Mouse (Mus musculus) brain, embryonic 14.5 days (tissue): ENCODE data around the gene Fgf11.

ENCODE experiments used
- CTCF ChIP-seq: fragments of 200-500 bp; IDR thresholded peaks from 2 replicates; pipeline ENCODE4 v1.5.1; 2012; ENCODE audit warnings: inconsistent platforms, mild to moderate bottlenecking, moderate library complexity, borderline replicate concordance; ENCODE audit not compliant: insufficient read depth, insufficient read length; ENCODE audit errors: extremely low read depth
- POLR2A ChIP-seq: fragments of 200-500 bp; IDR thresholded peaks from 2 replicates; pipeline ENCODE4 v1.6.1; 2012; ENCODE audit warnings: mild to moderate bottlenecking, inconsistent platforms, borderline replicate concordance; ENCODE audit not compliant: poor library complexity, insufficient read depth, insufficient read length, severe bottlenecking; ENCODE audit errors: extremely low read depth

DNA sequence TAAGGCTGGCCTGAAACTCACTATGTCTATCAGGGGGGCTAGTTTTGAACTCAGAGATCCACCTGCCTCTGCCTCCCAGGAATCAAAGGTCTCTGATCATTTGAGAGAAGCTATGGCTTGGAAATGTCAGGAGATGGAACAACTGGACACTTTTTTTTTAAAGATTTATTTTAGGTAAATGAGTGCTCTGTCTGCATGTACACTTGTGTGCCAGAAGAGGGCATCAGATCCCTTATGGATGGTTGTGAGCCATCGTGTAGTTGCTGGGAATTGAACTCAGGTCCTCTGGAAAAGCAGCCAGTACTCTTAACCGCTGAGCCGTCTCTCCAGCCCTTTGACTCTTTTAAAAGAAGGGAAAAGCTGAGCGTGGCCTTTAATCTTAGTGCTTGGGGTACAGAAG, 4.7 kb upstream of the Fgf11 start:
- TF ChIP-seq CTCF (no peak), POLR2A (no peak)
